Mouse (Mus musculus): Measurements from ENCODE around the gene Bglap2. TPM values are rescaled to one million over a fixed set of nuclear protein-coding genes. Genes with fewer than 3 reads are reported as not detected.
"Not testable (repeated sequence)": the region's sequence is repeated elsewhere in the genome, so short reads cannot be mapped to it uniquely, and the experiment has no call there.

Bglap2 gene
- total RNA-seq (2012; rRNA removed) (not detected in 2 replicates), total RNA-seq (2014; rRNA removed) (not detected in 2 replicates), polyA plus RNA-seq (2012; ENCODE audit: insufficient read length, low read depth) (not detected in 2 replicates)

- H3K79me2 ChIP-seq (replicated peaks; ENCODE audit: control insufficient read depth, extremely low read depth, insufficient read depth, poor library complexity, severe bottlenecking); H3K9me3 ChIP-seq (replicated peaks; ENCODE audit: low read length); H3K27ac ChIP-seq (ENCODE audit: insufficient read depth, low read depth); H3K4me3 ChIP-seq (replicated peaks in 1 of 3; ENCODE audit: low read depth in 2 of 3, low read length in 2 of 3, poor library complexity in 1 of 3); H3K36me3 ChIP-seq (replicated peaks in 1 of 2; ENCODE audit: control insufficient read depth in 1 of 2, insufficient read depth in 1 of 2, low read length in 1 of 2); H3K4me2 ChIP-seq (ENCODE audit: insufficient read depth, low read depth, poor library complexity, severe bottlenecking); H3K27me3 ChIP-seq (replicated peaks); dilution Hi-C loops (cut with MboI; ENCODE audit: extremely low pct_ligation_motif_present, extremely low pct_unique_long_range_greater_than_20kb, low sequenced_read_pairs); DNase-seq (ENCODE audit: extremely low read depth); H3K4me1 ChIP-seq (ENCODE audit: control insufficient read depth in 1 of 2, insufficient read depth in 2 of 2); in situ Hi-C loops (cut with MboI; ENCODE audit: low pct_ligation_motif_present, low pct_unique_long_range_greater_than_20kb, low sequenced_read_pairs); H3K9ac ChIP-seq (ENCODE audit: insufficient read depth, low read depth): not testable (repeated sequence)
These were observed at the start of gene Bglap2 for GRCm38 (mm10) chr3:88378599-88378998. Gene Bglap2 (minus strand): TSS chr3:88378699.

DNA sequence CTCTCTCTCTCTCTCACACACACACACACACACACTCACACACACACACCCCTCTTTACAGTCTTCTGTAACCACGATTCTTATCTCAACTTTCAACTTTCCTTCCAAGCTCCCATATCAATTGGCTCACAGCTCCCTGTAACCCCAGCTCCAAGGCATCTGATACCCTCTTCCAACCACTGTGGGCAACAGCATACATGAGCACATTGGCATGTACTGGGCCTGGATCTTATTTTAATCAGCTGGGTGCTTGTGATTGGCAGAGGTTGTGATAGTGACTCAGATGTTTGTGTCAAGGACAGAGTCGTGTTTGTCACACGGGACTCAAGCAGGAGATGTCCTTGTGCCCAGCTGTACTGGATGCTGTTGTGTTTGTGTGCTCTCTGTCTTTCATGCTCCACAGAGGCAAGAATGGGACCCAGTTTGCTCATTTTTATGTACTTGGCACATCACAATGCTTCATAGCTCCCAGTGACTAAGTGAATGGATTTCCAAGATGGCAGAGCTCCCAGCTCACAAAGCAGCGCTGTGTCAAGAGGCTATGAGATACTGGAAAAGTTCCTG, 48.9 kb upstream of the Bglap2 start:
- Histone ChIP-seq H3K4me2 (ENCODE audit: insufficient read depth, low read depth, poor library complexity, severe bottlenecking) (no peak overlapping the region), H3K36me3 (replicated peaks in 1 of 2; ENCODE audit: control insufficient read depth in 1 of 2, insufficient read depth in 1 of 2, low read length in 1 of 2) (peaks cover 0 to 2% of the 10 kb centered on the region in 2 experiments), H3K9ac (ENCODE audit: insufficient read depth, low read depth) (no peak overlapping the region), H3K4me3 (replicated peaks in 1 of 3; ENCODE audit: low read depth in 2 of 3, low read length in 2 of 3, poor library complexity in 1 of 3) (no peak overlapping the region), H3K9me3 (replicated peaks; ENCODE audit: low read length) (no peaks in the 10 kb centered on the region), H3K4me1 (ENCODE audit: control insufficient read depth in 1 of 2, insufficient read depth in 2 of 2) (peaks cover 2 to 25% of the 10 kb centered on the region in 2 experiments; a peak in 3 of 4 replicates), H3K27ac (ENCODE audit: insufficient read depth, low read depth) (no peak overlapping the region), H3K79me2 (replicated peaks; ENCODE audit: control insufficient read depth, extremely low read depth, insufficient read depth, poor library complexity, severe bottlenecking) (peaks cover 12% of the 10 kb centered on the region), H3K27me3 (replicated peaks) (peaks cover 2% of the 10 kb centered on the region)
- no peak for DNase-seq (ENCODE audit: extremely low read depth)
- no peak for TF ChIP-seq MXI1 (IDR thresholded peaks at IDR 0.05; ENCODE audit: low read depth, low read length)
- no peak for TF ChIP-seq RAD21 (IDR thresholded peaks at IDR 0.05; ENCODE audit: low read depth, low read length)
- no peak for TF ChIP-seq ZMIZ1 (IDR thresholded peaks at IDR 0.05; ENCODE audit: low read depth, low read length)
- no peak for TF ChIP-seq HCFC1 (IDR thresholded peaks at IDR 0.05; ENCODE audit: low read depth, low read length)
- no peak for TF ChIP-seq E2F4 (IDR thresholded peaks at IDR 0.05; ENCODE audit: insufficient replicate concordance, low read depth, low read length)
- in situ Hi-C loops (cut with MboI; ENCODE audit: low pct_ligation_motif_present, low pct_unique_long_range_greater_than_20kb, low sequenced_read_pairs) (no loop called here), dilution Hi-C loops (cut with MboI; ENCODE audit: extremely low pct_ligation_motif_present, extremely low pct_unique_long_range_greater_than_20kb, low sequenced_read_pairs) (no loop called here)

DNA sequence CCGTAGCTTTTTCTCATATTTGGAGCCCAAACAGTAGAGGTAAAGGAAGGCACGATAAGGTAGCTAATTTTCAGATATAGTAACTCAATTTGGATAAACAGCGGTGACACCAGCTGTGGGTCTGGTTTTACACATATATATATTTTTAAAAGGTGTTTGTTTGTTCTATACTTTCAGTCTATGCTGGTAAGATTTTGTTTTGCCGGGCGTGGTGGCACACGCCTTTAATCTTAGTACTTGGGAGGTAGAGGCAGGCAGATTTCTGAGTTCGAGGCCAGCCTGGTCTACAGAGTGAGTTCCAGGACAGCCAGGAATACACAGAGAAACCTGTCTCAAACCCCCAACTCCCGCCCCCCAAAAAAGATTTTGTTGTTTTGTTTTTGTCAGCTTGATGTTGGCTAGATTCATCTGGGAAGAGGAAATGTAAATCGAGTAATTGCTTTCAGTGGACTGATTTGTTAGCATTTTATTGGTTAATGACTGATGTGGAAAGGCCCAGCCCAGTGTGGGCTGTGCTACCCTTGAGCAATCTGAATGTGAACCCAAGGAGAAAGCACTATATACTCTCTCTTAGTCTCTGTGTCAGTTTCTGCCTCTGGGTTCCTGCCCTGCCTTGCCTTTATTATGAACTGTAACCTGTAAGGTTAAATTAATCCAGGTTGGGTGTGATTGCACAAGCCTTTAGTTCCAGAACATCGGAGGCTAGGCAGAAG, 47.4 kb upstream of the Bglap2 start:
- Histone ChIP-seq H3K4me2 (ENCODE audit: insufficient read depth, low read depth, poor library complexity, severe bottlenecking) (peak overlapping the region; percentile 65; the same call in 1 of the 2 replicates), H3K4me1 (ENCODE audit: control insufficient read depth in 1 of 2, insufficient read depth in 2 of 2) (peaks cover 5 to 32% of the 10 kb centered on the region in 2 experiments; a peak in 3 of 4 replicates), H3K79me2 (replicated peaks; ENCODE audit: control insufficient read depth, extremely low read depth, insufficient read depth, poor library complexity, severe bottlenecking) (peaks cover 16% of the 10 kb centered on the region), H3K9ac (ENCODE audit: insufficient read depth, low read depth) (peak overlapping the region; percentile 66; the same call in 1 of the 2 replicates), H3K27me3 (replicated peaks) (peaks cover 2% of the 10 kb centered on the region), H3K4me3 (replicated peaks in 1 of 3; ENCODE audit: low read depth in 2 of 3, low read length in 2 of 3, poor library complexity in 1 of 3) (peak overlapping the region in 2 of 3 experiments; percentile 32 to 74), H3K27ac (ENCODE audit: insufficient read depth, low read depth) (no peak overlapping the region), H3K9me3 (replicated peaks; ENCODE audit: low read length) (no peaks in the 10 kb centered on the region), H3K36me3 (replicated peaks in 1 of 2; ENCODE audit: control insufficient read depth in 1 of 2, insufficient read depth in 1 of 2, low read length in 1 of 2) (peaks cover 6 to 16% of the 10 kb centered on the region in 2 experiments)
- dilution Hi-C loops (cut with MboI; ENCODE audit: extremely low pct_ligation_motif_present, extremely low pct_unique_long_range_greater_than_20kb, low sequenced_read_pairs) = no loop called here
- TF ChIP-seq POLR2A (IDR thresholded peaks at IDR 0.05; ENCODE audit: low read depth, low read length) = no peak
- no peak for TF ChIP-seq TBP (conservative IDR thresholded peaks at IDR 0.05; ENCODE audit: low read depth, low read length)
- no peak for TF ChIP-seq UBTF (IDR thresholded peaks at IDR 0.05; ENCODE audit: low read depth, low read length)
- TF ChIP-seq RCOR1 (conservative IDR thresholded peaks at IDR 0.05; ENCODE audit: low read depth, low read length) = no peak
- TF ChIP-seq MAX (IDR thresholded peaks at IDR 0.05; ENCODE audit: low read length) = no peak
- no peak for TF ChIP-seq JUND (conservative IDR thresholded peaks at IDR 0.05; ENCODE audit: low read depth, low read length)
- in situ Hi-C loops (cut with MboI; ENCODE audit: low pct_ligation_motif_present, low pct_unique_long_range_greater_than_20kb, low sequenced_read_pairs) = no loop called here
- DNase-seq (ENCODE audit: extremely low read depth) = no peak
